17 mouse cellular contexts compared by ENCODE assay signal in the genomic region with DNA sequence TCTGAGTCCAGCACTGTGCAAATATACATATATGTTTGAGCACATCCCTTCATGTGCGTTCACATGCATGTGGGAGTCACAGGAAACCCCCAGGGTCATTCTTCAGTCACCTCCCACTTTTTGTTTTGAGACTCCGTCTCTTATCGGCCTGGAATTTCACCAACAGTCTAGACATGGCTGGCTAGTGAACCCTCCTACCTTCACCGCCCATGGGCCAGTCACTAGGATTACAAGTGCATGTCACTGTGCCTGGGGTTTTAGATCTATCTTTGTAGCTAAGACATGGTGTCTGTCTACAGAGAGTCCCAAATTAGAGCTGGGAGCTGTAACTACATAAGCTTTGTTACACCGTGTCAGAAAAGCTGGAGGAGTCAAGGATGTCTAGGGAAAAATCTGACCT.
"Had no signal": no experiment of that assay in that cellular context is flagged by ENCODE, and none has a peak within 500 bp of the region (broad histone marks: within the 10 kb centered on the region; RNA-seq: fewer than 3 reads in every experiment).

No protein-coding gene starts in this region.

- H3K9ac ChIP-seq: lung, embryonic 14.5 days; midbrain, embryonic 13.5 days; neural tube, embryonic 13.5 days; neural tube, embryonic 15.5 days had no signal

- H3K9me3 ChIP-seq: midbrain, embryonic 10.5 days; midbrain, embryonic 13.5 days; neural tube, embryonic 13.5 days; neural tube, embryonic 15.5 days had no signal

- H3K4me1 ChIP-seq: midbrain, embryonic 10.5 days; midbrain, embryonic 13.5 days; neural tube, embryonic 15.5 days had no signal

- ATAC-seq: midbrain, embryonic 13.5 days had no signal

- H3K27me3 ChIP-seq: midbrain, embryonic 13.5 days; neural tube, embryonic 13.5 days; neural tube, embryonic 15.5 days had no signal

- H3K27ac ChIP-seq: midbrain, embryonic 10.5 days; midbrain, embryonic 13.5 days; neural tube, embryonic 13.5 days; neural tube, embryonic 15.5 days had no signal

- H3K4me2 ChIP-seq: lung, embryonic 14.5 days; midbrain, embryonic 13.5 days; neural tube, embryonic 13.5 days; neural tube, embryonic 15.5 days had no signal

- DNase-seq: lung, adult 18-20 months; lung, embryonic 14.5 days; lung, postnatal 10 days; lung, postnatal 4 days; retina, postnatal 1 day; right cerebral cortex, adult 18-20 months; right cerebral cortex, postnatal 25 days; right cerebral cortex, postnatal 4 days; spleen, adult 18-20 months; thymus, adult 18-20 months; thymus, postnatal 14 days; thymus, postnatal 36 days had no signal

- H3K4me3 ChIP-seq: midbrain, embryonic 10.5 days; midbrain, embryonic 13.5 days; myocyte; neural tube, embryonic 13.5 days; neural tube, embryonic 15.5 days had no signal
